Mouse (Mus musculus): ENCODE measurements around the gene Lrrc58. TPM values are rescaled to one million over a fixed set of nuclear protein-coding genes. Genes with fewer than 3 reads are reported as not detected.

The Lrrc58 gene
- total RNA-seq (2012; rRNA removed): 23.2 and 29.8 TPM in 2 replicates

GRCm38 (mm10) chr16:37867791-37868505, at the start of gene Lrrc58:
Lrrc58 (plus strand) TSS chr16:37868389.
- H3K9ac ChIP-seq (ENCODE audit: insufficient read depth, low read depth, low read length, poor library complexity, severe bottlenecking): peak within 1 kb of the TSS; percentile 82
- H3K27ac ChIP-seq (ENCODE audit: insufficient read depth, low read depth, low read length, poor library complexity, severe bottlenecking): peak within 1 kb of the TSS; percentile 68
- H3K9me3 ChIP-seq (ENCODE audit: control insufficient read depth, insufficient read depth, low read depth, low read length): no peaks in the 10 kb centered on the region
- H3K4me1 ChIP-seq (ENCODE audit: control insufficient read depth in 2 of 2, insufficient read depth in 2 of 2, low read length in 2 of 2, poor library complexity in 1 of 2): peaks cover 3 to 5% of the 10 kb centered on the region in 2 experiments; a peak in 3 of 4 replicates
- H3K36me3 ChIP-seq (ENCODE audit: control insufficient read depth, insufficient read depth, low read length, poor library complexity, severe bottlenecking): peaks cover 2% of the 10 kb centered on the region; the same call in 1 of the 2 replicates
- DNase-seq (ENCODE audit: low read depth, low spot score): peak; percentile 40
- peak within 1 kb of the TSS; percentile 82 to 92 for H3K4me3 ChIP-seq (ENCODE audit: insufficient read depth in 1 of 2, low read depth in 1 of 2, low read length in 2 of 2, poor library complexity in 1 of 2, severe bottlenecking in 1 of 2)
- in situ Hi-C loops (cut with MboI; ENCODE audit: low sequenced_read_pairs in 2 of 2, unreplicated experiment in 2 of 2): no loop called here
- TF ChIP-seq MAFK (IDR thresholded peaks at IDR 0.05; ENCODE audit: insufficient read depth, low read depth, low read length) (no peak), ZNF384 (IDR thresholded peaks at IDR 0.05; ENCODE audit: low read depth, low read length) (no peak), HCFC1 (IDR thresholded peaks at IDR 0.05; ENCODE audit: borderline replicate concordance, insufficient read depth, low read length) (no peak), CHD2 (IDR thresholded peaks at IDR 0.05; ENCODE audit: low read depth, low read length) (no peak), ZC3H11A (IDR thresholded peaks at IDR 0.05; ENCODE audit: borderline replicate concordance, low read depth, low read length) (no peak)

GRCm38 (mm10) chr16:37823949-37824348, 44.2 kb upstream of the Lrrc58 start:
- Histone ChIP-seq H3K4me3 (ENCODE audit: insufficient read depth in 1 of 2, low read depth in 1 of 2, low read length in 2 of 2, poor library complexity in 1 of 2, severe bottlenecking in 1 of 2) (no peak overlapping the region), H3K9me3 (ENCODE audit: control insufficient read depth, insufficient read depth, low read depth, low read length) (no peaks in the 10 kb centered on the region), H3K27ac (ENCODE audit: insufficient read depth, low read depth, low read length, poor library complexity, severe bottlenecking) (no peak overlapping the region), H3K4me1 (ENCODE audit: control insufficient read depth in 2 of 2, insufficient read depth in 2 of 2, low read length in 2 of 2, poor library complexity in 1 of 2) (no peaks in the 10 kb centered on the region), H3K9ac (ENCODE audit: insufficient read depth, low read depth, low read length, poor library complexity, severe bottlenecking) (no peak overlapping the region), H3K36me3 (ENCODE audit: control insufficient read depth, insufficient read depth, low read length, poor library complexity, severe bottlenecking) (peaks cover 25% of the 10 kb centered on the region)
- in situ Hi-C loops (cut with MboI; ENCODE audit: low sequenced_read_pairs in 2 of 2, unreplicated experiment in 2 of 2): no loop called here
- TF ChIP-seq ZC3H11A (IDR thresholded peaks at IDR 0.05; ENCODE audit: borderline replicate concordance, low read depth, low read length) (no peak), HCFC1 (IDR thresholded peaks at IDR 0.05; ENCODE audit: borderline replicate concordance, insufficient read depth, low read length) (no peak), ZNF384 (IDR thresholded peaks at IDR 0.05; ENCODE audit: low read depth, low read length) (no peak), CHD2 (IDR thresholded peaks at IDR 0.05; ENCODE audit: low read depth, low read length) (no peak), MAFK (IDR thresholded peaks at IDR 0.05; ENCODE audit: insufficient read depth, low read depth, low read length) (no peak)
- no peak for DNase-seq (ENCODE audit: low read depth, low spot score)

- H3K9me3 ChIP-seq (ENCODE audit: control insufficient read depth, insufficient read depth, low read depth, low read length): no peaks in the 10 kb centered on the region
- no peak for DNase-seq (ENCODE audit: low read depth, low spot score)
- H3K4me3 ChIP-seq (ENCODE audit: insufficient read depth in 1 of 2, low read depth in 1 of 2, low read length in 2 of 2, poor library complexity in 1 of 2, severe bottlenecking in 1 of 2): no peak overlapping the region
- H3K4me1 ChIP-seq (ENCODE audit: control insufficient read depth in 2 of 2, insufficient read depth in 2 of 2, low read length in 2 of 2, poor library complexity in 1 of 2): no peaks in the 10 kb centered on the region
- no peak overlapping the region for H3K27ac ChIP-seq (ENCODE audit: insufficient read depth, low read depth, low read length, poor library complexity, severe bottlenecking)
- peaks cover 27% of the 10 kb centered on the region for H3K36me3 ChIP-seq (ENCODE audit: control insufficient read depth, insufficient read depth, low read length, poor library complexity, severe bottlenecking)
- in situ Hi-C loops (cut with MboI; ENCODE audit: low sequenced_read_pairs in 2 of 2, unreplicated experiment in 2 of 2): no loop called here
- H3K9ac ChIP-seq (ENCODE audit: insufficient read depth, low read depth, low read length, poor library complexity, severe bottlenecking): no peak overlapping the region
- TF ChIP-seq MAFK (IDR thresholded peaks at IDR 0.05; ENCODE audit: insufficient read depth, low read depth, low read length) (no peak), ZNF384 (IDR thresholded peaks at IDR 0.05; ENCODE audit: low read depth, low read length) (no peak), CHD2 (IDR thresholded peaks at IDR 0.05; ENCODE audit: low read depth, low read length) (no peak), ZC3H11A (IDR thresholded peaks at IDR 0.05; ENCODE audit: borderline replicate concordance, low read depth, low read length) (no peak), HCFC1 (IDR thresholded peaks at IDR 0.05; ENCODE audit: borderline replicate concordance, insufficient read depth, low read length) (no peak)
Measured at GRCm38 (mm10) chr16:37824778-37825505, 43.2 kb upstream of the Lrrc58 start.

- TF ChIP-seq ZNF384 (IDR thresholded peaks at IDR 0.05; ENCODE audit: low read depth, low read length): no peak
- no peak for TF ChIP-seq CHD2 (IDR thresholded peaks at IDR 0.05; ENCODE audit: low read depth, low read length)
- TF ChIP-seq HCFC1 (IDR thresholded peaks at IDR 0.05; ENCODE audit: borderline replicate concordance, insufficient read depth, low read length): no peak
- TF ChIP-seq ZC3H11A (IDR thresholded peaks at IDR 0.05; ENCODE audit: borderline replicate concordance, low read depth, low read length): no peak
- no peak for TF ChIP-seq MAFK (IDR thresholded peaks at IDR 0.05; ENCODE audit: insufficient read depth, low read depth, low read length)
- H3K9me3 ChIP-seq (ENCODE audit: control insufficient read depth, insufficient read depth, low read depth, low read length): no peaks in the 10 kb centered on the region
- no peaks in the 10 kb centered on the region for H3K4me1 ChIP-seq (ENCODE audit: control insufficient read depth in 2 of 2, insufficient read depth in 2 of 2, low read length in 2 of 2, poor library complexity in 1 of 2)
- H3K36me3 ChIP-seq (ENCODE audit: control insufficient read depth, insufficient read depth, low read length, poor library complexity, severe bottlenecking): peaks cover 27% of the 10 kb centered on the region
- no peak overlapping the region for H3K4me3 ChIP-seq (ENCODE audit: insufficient read depth in 1 of 2, low read depth in 1 of 2, low read length in 2 of 2, poor library complexity in 1 of 2, severe bottlenecking in 1 of 2)
- in situ Hi-C loops (cut with MboI; ENCODE audit: low sequenced_read_pairs in 2 of 2, unreplicated experiment in 2 of 2): no loop called here
- no peak overlapping the region for H3K9ac ChIP-seq (ENCODE audit: insufficient read depth, low read depth, low read length, poor library complexity, severe bottlenecking)
- DNase-seq (ENCODE audit: low read depth, low spot score): no peak
- no peak overlapping the region for H3K27ac ChIP-seq (ENCODE audit: insufficient read depth, low read depth, low read length, poor library complexity, severe bottlenecking)
Measured at GRCm38 (mm10) chr16:37826286-37826685, 41.9 kb upstream of the Lrrc58 start.
